Mouse (Mus musculus): ENCODE results near the gene Ovol3. TPM values are rescaled to one million over a fixed set of nuclear protein-coding genes. Genes with fewer than 3 reads are reported as not detected.

Gene Ovol3
- not detected in 2 replicates for total RNA-seq (2014; rRNA removed)
- not detected in 2 replicates for polyA plus RNA-seq (2015; fragmentation: Nextera tagmentation; extraction: Ambion mirVana)

DNA sequence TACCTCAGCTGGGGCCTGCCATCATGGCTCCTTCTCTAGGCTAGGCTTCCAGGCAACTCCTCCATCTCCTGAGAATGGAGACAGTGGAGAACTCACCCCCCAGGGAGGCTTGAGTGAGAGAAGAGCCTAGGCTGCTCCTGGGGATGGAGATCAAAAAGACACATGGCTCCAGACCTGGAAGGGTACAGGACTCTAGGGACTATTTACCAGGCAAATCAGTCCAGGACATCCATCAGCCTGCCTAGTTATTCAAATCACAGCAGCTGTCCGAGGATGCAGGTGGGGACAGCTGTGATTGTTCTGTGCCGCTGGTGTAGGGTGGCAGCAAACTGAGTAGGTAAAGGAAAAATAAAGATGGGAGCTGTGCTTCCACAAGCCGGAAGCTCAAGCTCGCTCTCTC lies at the start of gene Ovol3:
Ovol3 (minus strand) TSS at position 101 of the 400 bp plus-strand sequence.
- 92% methylated on average over 4 of the region's 4 CpGs for WGBS
- Histone ChIP-seq H3K36me3 (ENCODE audit: insufficient read depth, low read length) (peaks cover 17% of the 10 kb centered on the region), H3K9me3 (ENCODE audit: low read length) (no peaks in the 10 kb centered on the region), H3K4me2 (ENCODE audit: low read depth, low read length, poor library complexity, severe bottlenecking) (no peak within 1 kb of the TSS), H3K27me3 (ENCODE audit: insufficient read depth, low read length) (no peaks in the 10 kb centered on the region), H3K4me3 (ENCODE audit: low read depth, low read length) (no peak within 1 kb of the TSS), H3K9ac (replicated peaks; ENCODE audit: low read length, poor library complexity, severe bottlenecking) (no peak within 1 kb of the TSS), H3K27ac (ENCODE audit: low read depth, low read length) (no peak within 1 kb of the TSS), H3K4me1 (ENCODE audit: insufficient read depth, low read length) (peaks cover 10% of the 10 kb centered on the region)
- ATAC-seq (ENCODE audit: low FRiP score), result no peak
- DNase-seq (ENCODE audit: low spot score), result no peak
- TF ChIP-seq CTCF (IDR thresholded peaks at IDR 0.05), result no peak

DNA sequence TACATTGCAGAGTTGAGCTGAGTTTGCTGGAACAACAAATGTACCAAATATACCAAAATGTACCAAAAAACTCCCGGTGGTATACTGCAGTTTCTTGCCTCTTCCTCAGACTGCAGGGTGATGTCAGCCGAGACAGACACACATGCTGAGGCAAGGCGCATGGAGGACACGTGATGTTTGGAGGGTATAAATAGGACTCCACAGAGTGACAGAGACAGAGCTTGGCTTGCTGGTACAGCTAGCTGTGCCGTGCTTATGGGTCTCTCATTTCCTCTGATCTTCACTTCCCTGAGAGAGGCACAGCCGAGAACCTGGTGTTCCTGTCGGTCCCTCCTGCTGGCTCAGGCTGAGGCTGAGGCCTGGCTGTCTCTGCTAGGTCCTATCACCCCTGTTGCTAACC lies 47.2 kb upstream of the Ovol3 start:
- Histone ChIP-seq H3K4me3 (ENCODE audit: low read depth, low read length) (no peak overlapping the region), H3K9ac (replicated peaks; ENCODE audit: low read length, poor library complexity, severe bottlenecking) (no peak overlapping the region), H3K27me3 (ENCODE audit: insufficient read depth, low read length) (no peaks in the 10 kb centered on the region), H3K4me2 (ENCODE audit: low read depth, low read length, poor library complexity, severe bottlenecking) (no peak overlapping the region), H3K9me3 (ENCODE audit: low read length) (no peaks in the 10 kb centered on the region), H3K27ac (ENCODE audit: low read depth, low read length) (no peak overlapping the region), H3K4me1 (ENCODE audit: insufficient read depth, low read length) (0 out of 2 replicates have a peak, but pooled peaks cover 2% of the 10 kb centered on the region), H3K36me3 (ENCODE audit: insufficient read depth, low read length) (no peaks in the 10 kb centered on the region)
- TF ChIP-seq CTCF (IDR thresholded peaks at IDR 0.05), result no peak
- DNase-seq (ENCODE audit: low spot score) (no peak), ATAC-seq (ENCODE audit: low FRiP score) (no peak)
- 81% methylated on average over 7 of the region's 7 CpGs for WGBS

DNA sequence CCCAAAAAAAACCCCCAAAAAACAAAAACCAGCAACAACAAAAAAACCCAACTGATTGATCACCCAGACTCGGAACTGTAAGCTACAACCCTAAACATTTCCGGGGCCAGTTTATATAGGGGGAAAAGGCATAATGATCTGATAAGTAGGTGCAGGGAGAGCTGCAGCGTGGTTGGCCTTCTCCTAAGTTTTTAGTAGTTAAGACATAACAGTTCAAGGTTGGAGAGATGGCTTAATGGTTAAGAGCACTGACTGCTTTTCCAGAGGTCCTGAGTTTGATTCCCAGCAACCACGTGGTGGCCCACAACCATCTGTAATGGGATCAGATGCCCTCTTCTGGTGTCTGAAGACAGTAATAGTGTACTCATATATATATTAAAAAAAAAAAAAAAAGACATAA lies 46.0 kb upstream of the Ovol3 start:
- H3K4me1 ChIP-seq (ENCODE audit: insufficient read depth, low read length), result 0 out of 2 replicates have a peak, but pooled peaks cover 2% of the 10 kb centered on the region
- no peak for TF ChIP-seq CTCF (IDR thresholded peaks at IDR 0.05)
- H3K27me3 ChIP-seq (ENCODE audit: insufficient read depth, low read length), result no peaks in the 10 kb centered on the region
- H3K9ac ChIP-seq (replicated peaks; ENCODE audit: low read length, poor library complexity, severe bottlenecking), result no peak overlapping the region
- peak overlapping the region; percentile 98 for H3K27ac ChIP-seq (ENCODE audit: low read depth, low read length)
- H3K4me3 ChIP-seq (ENCODE audit: low read depth, low read length), result peak overlapping the region; percentile 65; the same call in 1 of the 2 replicates
- DNase-seq (ENCODE audit: low spot score), result no peak
- ATAC-seq (ENCODE audit: low FRiP score), result no peak
- H3K4me2 ChIP-seq (ENCODE audit: low read depth, low read length, poor library complexity, severe bottlenecking), result peak overlapping the region; percentile 91; the same call in 1 of the 2 replicates
- no peaks in the 10 kb centered on the region for H3K9me3 ChIP-seq (ENCODE audit: low read length)
- no peaks in the 10 kb centered on the region for H3K36me3 ChIP-seq (ENCODE audit: insufficient read depth, low read length)
- WGBS, result 78% methylated on average over 4 of the region's 4 CpGs

DNA sequence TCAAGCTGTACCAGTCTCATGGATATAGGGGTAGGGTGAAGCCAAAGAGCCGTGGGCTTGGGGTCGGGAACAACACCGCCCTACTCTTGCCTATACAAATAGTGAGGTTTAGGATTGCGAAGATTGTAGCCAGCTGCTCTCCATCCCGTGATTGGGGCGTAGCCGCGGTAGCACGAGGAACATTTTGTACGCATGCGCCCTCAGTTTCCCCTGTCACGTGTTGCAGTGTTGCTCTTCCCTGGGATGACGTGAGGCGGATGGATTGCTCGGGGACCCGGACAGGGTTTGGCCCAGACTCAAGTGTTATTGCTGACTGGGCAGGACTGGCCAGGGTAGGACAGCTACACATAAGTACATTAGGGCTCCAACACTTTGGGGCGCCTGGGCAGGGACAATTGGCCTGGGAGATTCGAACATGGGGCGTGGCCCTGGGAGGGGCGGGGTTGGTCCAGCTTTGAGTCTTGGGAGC lies 45.2 kb upstream of the Ovol3 start:
- Histone ChIP-seq H3K4me2 (ENCODE audit: low read depth, low read length, poor library complexity, severe bottlenecking) (peak overlapping the region; percentile 91), H3K4me1 (ENCODE audit: insufficient read depth, low read length) (0 out of 2 replicates have a peak, but pooled peaks cover 2% of the 10 kb centered on the region), H3K9me3 (ENCODE audit: low read length) (no peaks in the 10 kb centered on the region), H3K27ac (ENCODE audit: low read depth, low read length) (peak overlapping the region; percentile 98), H3K36me3 (ENCODE audit: insufficient read depth, low read length) (no peaks in the 10 kb centered on the region), H3K4me3 (ENCODE audit: low read depth, low read length) (peak overlapping the region; percentile 65), H3K9ac (replicated peaks; ENCODE audit: low read length, poor library complexity, severe bottlenecking) (peak overlapping the region; percentile 61), H3K27me3 (ENCODE audit: insufficient read depth, low read length) (no peaks in the 10 kb centered on the region)
- TF ChIP-seq CTCF (IDR thresholded peaks at IDR 0.05), result no peak
- DNase-seq (ENCODE audit: low spot score), result peak; percentile 96
- under 1% methylated on average over 20 of the region's 20 CpGs for WGBS
- peak; percentile 89 for ATAC-seq (ENCODE audit: low FRiP score)

DNA sequence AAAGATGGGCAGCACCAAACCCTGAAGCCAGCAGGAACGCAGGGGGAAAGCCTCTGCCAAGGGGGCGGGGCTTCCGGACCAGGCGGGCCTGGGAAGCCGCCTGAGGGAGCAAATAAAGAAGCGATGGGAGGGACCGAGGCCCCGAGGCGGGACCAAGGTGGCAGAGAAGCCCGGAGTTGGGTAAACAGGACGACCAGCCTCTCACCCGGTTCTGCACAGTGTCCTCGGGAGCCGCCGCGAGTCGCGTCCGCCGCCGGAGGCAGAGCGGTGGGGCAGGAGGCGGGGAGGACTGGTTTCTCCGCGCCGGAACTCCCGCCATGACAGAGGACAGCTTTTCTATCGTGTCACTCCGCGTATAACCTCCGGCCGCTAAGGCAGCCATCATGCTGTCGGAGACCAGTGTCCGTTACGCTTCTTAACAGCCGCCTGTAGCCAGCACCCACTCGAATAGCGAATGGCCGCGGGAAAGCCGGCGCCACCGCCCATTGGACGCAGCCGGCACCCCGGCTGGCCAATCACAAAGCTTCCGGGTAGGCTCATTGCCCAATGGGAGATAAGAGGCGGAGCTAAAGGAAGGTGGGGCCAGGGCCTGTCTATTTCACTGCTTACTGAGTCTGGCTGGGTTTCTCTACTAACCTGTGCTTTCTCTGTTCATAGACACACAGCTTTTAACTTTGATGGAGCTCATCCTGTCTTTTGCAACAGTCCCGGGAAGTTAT lies 44.6 kb upstream of the Ovol3 start, which contains the start of the genes Thap8 and Wdr62:
Thap8 (plus strand) TSS at position 144 of the 719 bp plus-strand sequence.
Wdr62 (minus strand) TSS at position 469 of the 719 bp plus-strand sequence.
- Histone ChIP-seq H3K27ac (ENCODE audit: low read depth, low read length) (peak within 1 kb of the TSS; percentile 98), H3K36me3 (ENCODE audit: insufficient read depth, low read length) (no peaks in the 10 kb centered on the region), H3K4me1 (ENCODE audit: insufficient read depth, low read length) (0 out of 2 replicates have a peak, but pooled peaks cover 2% of the 10 kb centered on the region), H3K9me3 (ENCODE audit: low read length) (no peaks in the 10 kb centered on the region), H3K9ac (replicated peaks; ENCODE audit: low read length, poor library complexity, severe bottlenecking) (peak within 1 kb of the TSS; percentile 61), H3K27me3 (ENCODE audit: insufficient read depth, low read length) (no peaks in the 10 kb centered on the region), H3K4me3 (ENCODE audit: low read depth, low read length) (peak within 1 kb of the TSS; percentile 65), H3K4me2 (ENCODE audit: low read depth, low read length, poor library complexity, severe bottlenecking) (peak within 1 kb of the TSS; percentile 91)
- ATAC-seq (ENCODE audit: low FRiP score) (peak; percentile 95), DNase-seq (ENCODE audit: low spot score) (peak; percentile 97)
- WGBS, result under 1% methylated on average over 49 of the region's 49 CpGs
- TF ChIP-seq CTCF (IDR thresholded peaks at IDR 0.05), result no peak

DNA sequence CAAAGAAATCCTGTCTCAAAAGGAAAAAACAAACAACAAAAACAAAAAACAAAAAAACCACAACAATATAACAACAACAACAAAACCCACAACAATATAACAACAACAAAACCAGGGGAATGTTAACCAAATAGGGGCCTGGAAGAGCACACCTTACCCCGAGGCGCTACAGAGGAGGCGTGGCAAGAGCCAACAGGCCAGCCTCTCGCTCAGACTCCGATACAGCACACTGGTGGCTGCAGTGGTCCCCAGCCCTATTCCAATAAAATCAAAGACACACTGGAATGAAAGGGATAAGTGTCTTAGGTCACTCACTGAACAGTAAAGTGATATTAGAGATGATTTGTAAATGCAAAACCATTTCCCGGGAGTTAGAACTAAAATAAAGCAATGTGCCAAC lies 44.0 kb upstream of the Ovol3 start:
- TF ChIP-seq CTCF (IDR thresholded peaks at IDR 0.05), result no peak
- 0 out of 2 replicates have a peak, but pooled peaks cover 2% of the 10 kb centered on the region for H3K4me1 ChIP-seq (ENCODE audit: insufficient read depth, low read length)
- H3K9ac ChIP-seq (replicated peaks; ENCODE audit: low read length, poor library complexity, severe bottlenecking), result no peak overlapping the region
- no peaks in the 10 kb centered on the region for H3K36me3 ChIP-seq (ENCODE audit: insufficient read depth, low read length)
- DNase-seq (ENCODE audit: low spot score), result no peak
- ATAC-seq (ENCODE audit: low FRiP score), result no peak
- under 1% methylated on average over 6 of the region's 6 CpGs for WGBS
- no peaks in the 10 kb centered on the region for H3K27me3 ChIP-seq (ENCODE audit: insufficient read depth, low read length)
- H3K4me3 ChIP-seq (ENCODE audit: low read depth, low read length), result peak overlapping the region; percentile 65
- H3K9me3 ChIP-seq (ENCODE audit: low read length), result no peaks in the 10 kb centered on the region
- H3K4me2 ChIP-seq (ENCODE audit: low read depth, low read length, poor library complexity, severe bottlenecking), result peak overlapping the region; percentile 91
- H3K27ac ChIP-seq (ENCODE audit: low read depth, low read length), result no peak overlapping the region
